ENCODE assay signal across 1 mouse cellular context in genomic region chr4:47055170-47055569, GRCm38 (mm10). TPM values are rescaled to one million over a fixed set of nuclear protein-coding genes. Genes with fewer than 3 reads are reported as not detected.
"Had no signal": no experiment of that assay in that cellular context is flagged by ENCODE, and none has a peak within 500 bp of the region (broad histone marks: within the 10 kb centered on the region; RNA-seq: fewer than 3 reads in every experiment).

No protein-coding gene starts in this region.

RNA-seq across cellular contexts. Expression of gene Anks6, which starts 2.1 kb away (rescaled TPM):
- total RNA-seq: neutrophil, adult 5-6 weeks had no signal
